Mouse (Mus musculus) c-Kit-positive CD71-positive TER-119-negative erythroid progenitor cells, embryonic 14.5 days (primary cell): ENCODE data around the gene Tas2r105.

Experiments
- DNase-seq: peaks from one replicate; pipeline ENCODE4 v3.0.0-alpha.2; 2013; ENCODE audit warnings: low read depth

Gene Tas2r105

GRCm38 (mm10) chr6:131687395-131687794 is at the start of gene Tas2r105:
Tas2r105 (minus strand) TSS chr6:131687495.
- DNase-seq: no peak

GRCm38 (mm10) chr6:131712803-131713202 is 25.5 kb upstream of the Tas2r105 start:
- peak; percentile 1 for DNase-seq

GRCm38 (mm10) chr6:131689963-131690362 is 2.7 kb upstream of the Tas2r105 start, which contains the start of gene Tas2r114:
Tas2r114 (minus strand) TSS chr6:131690063.
- DNase-seq: no peak

- no peak for DNase-seq
Observed at GRCm38 (mm10) chr6:131685644-131686043, 1.7 kb downstream of the Tas2r105 start, which contains the start of gene Tas2r104. Tas2r104 (minus strand) TSS chr6:131685744.

- DNase-seq: no peak
Observed at GRCm38 (mm10) chr6:131678786-131679185, 8.5 kb downstream of the Tas2r105 start, which contains the start of gene Tas2r106. Tas2r106 (minus strand) TSS chr6:131678886.

GRCm38 (mm10) chr6:131660049-131660448 is 27.2 kb downstream of the Tas2r105 start, which contains the start of gene Tas2r107:
Tas2r107 (minus strand) TSS chr6:131660149.
- DNase-seq: no peak
